Mouse (Mus musculus): ENCODE data around the gene Arhgef40.

The Arhgef40 gene

GRCm38 (mm10) chr14:51984247-51985231 is at the start of gene Arhgef40:
Gene Arhgef40 (plus strand): TSS chr14:51984719.
- peak; percentile 46 for ATAC-seq (ENCODE audit: insufficient number of reproducible peaks, low FRiP score, low TSS enrichment)

GRCm38 (mm10) chr14:51939005-51939404 is 45.5 kb upstream of the Arhgef40 start:
- no peak for ATAC-seq (ENCODE audit: insufficient number of reproducible peaks, low FRiP score, low TSS enrichment)

- ATAC-seq (ENCODE audit: insufficient number of reproducible peaks, low FRiP score, low TSS enrichment), result no peak
Observed at GRCm38 (mm10) chr14:51940944-51941560, 43.5 kb upstream of the Arhgef40 start.

- ATAC-seq (ENCODE audit: insufficient number of reproducible peaks, low FRiP score, low TSS enrichment), result no peak
Observed at GRCm38 (mm10) chr14:51941577-51941976, 42.9 kb upstream of the Arhgef40 start.

GRCm38 (mm10) chr14:51942236-51942635 is 42.3 kb upstream of the Arhgef40 start:
- no peak for ATAC-seq (ENCODE audit: insufficient number of reproducible peaks, low FRiP score, low TSS enrichment)

- ATAC-seq (ENCODE audit: insufficient number of reproducible peaks, low FRiP score, low TSS enrichment), result no peak
Observed at GRCm38 (mm10) chr14:51943336-51943735, 41.2 kb upstream of the Arhgef40 start.

GRCm38 (mm10) chr14:51960316-51960715 is 24.2 kb upstream of the Arhgef40 start:
- no peak for ATAC-seq (ENCODE audit: insufficient number of reproducible peaks, low FRiP score, low TSS enrichment)

- no peak for ATAC-seq (ENCODE audit: insufficient number of reproducible peaks, low FRiP score, low TSS enrichment)
Observed at GRCm38 (mm10) chr14:51967400-51967799, 17.1 kb upstream of the Arhgef40 start.

GRCm38 (mm10) chr14:51979252-51979651 is 5.3 kb upstream of the Arhgef40 start:
- no peak for ATAC-seq (ENCODE audit: insufficient number of reproducible peaks, low FRiP score, low TSS enrichment)

- no peak for ATAC-seq (ENCODE audit: insufficient number of reproducible peaks, low FRiP score, low TSS enrichment)
Observed at GRCm38 (mm10) chr14:51983251-51983650, 1.3 kb upstream of the Arhgef40 start.

- no peak for ATAC-seq (ENCODE audit: insufficient number of reproducible peaks, low FRiP score, low TSS enrichment)
Observed at GRCm38 (mm10) chr14:51983855-51984246, 668 bp upstream of the Arhgef40 start.

- ATAC-seq (ENCODE audit: insufficient number of reproducible peaks, low FRiP score, low TSS enrichment), result peak; percentile 41
Observed at GRCm38 (mm10) chr14:51985301-51986152, 1.0 kb downstream of the Arhgef40 start.

- ATAC-seq (ENCODE audit: insufficient number of reproducible peaks, low FRiP score, low TSS enrichment), result no peak
Observed at GRCm38 (mm10) chr14:51986153-51986505, 1.6 kb downstream of the Arhgef40 start.

GRCm38 (mm10) chr14:51987177-51987576 is 2.7 kb downstream of the Arhgef40 start:
- no peak for ATAC-seq (ENCODE audit: insufficient number of reproducible peaks, low FRiP score, low TSS enrichment)

GRCm38 (mm10) chr14:51988731-51989130 is 4.2 kb downstream of the Arhgef40 start:
- ATAC-seq (ENCODE audit: insufficient number of reproducible peaks, low FRiP score, low TSS enrichment), result no peak

- no peak for ATAC-seq (ENCODE audit: insufficient number of reproducible peaks, low FRiP score, low TSS enrichment)
Observed at GRCm38 (mm10) chr14:51989461-51989970, 5.0 kb downstream of the Arhgef40 start.

GRCm38 (mm10) chr14:51994453-51994852 is 9.9 kb downstream of the Arhgef40 start:
- ATAC-seq (ENCODE audit: insufficient number of reproducible peaks, low FRiP score, low TSS enrichment), result no peak

- ATAC-seq (ENCODE audit: insufficient number of reproducible peaks, low FRiP score, low TSS enrichment), result no peak
Observed at GRCm38 (mm10) chr14:51995219-51995871, 10.8 kb downstream of the Arhgef40 start.

- no peak for ATAC-seq (ENCODE audit: insufficient number of reproducible peaks, low FRiP score, low TSS enrichment)
Observed at GRCm38 (mm10) chr14:51996231-51996841, 11.8 kb downstream of the Arhgef40 start.

Data from cerebellum, adult (tissue).